Mouse (Mus musculus) MEL (cell line): Measurements from ENCODE around the gene Skp2. TPM values are rescaled to one million over a fixed set of nuclear protein-coding genes. Genes with fewer than 3 reads are reported as not detected.

Experiments used
- DNase-seq: peaks from one replicate; pipeline ENCODE4 v3.0.0; 2011; ENCODE audit warnings: low read depth, low spot score
- H3K27ac ChIP-seq: 2 replicates; pipeline ENCODE4 v1.5.1; 2012; ENCODE audit warnings: low read depth, mild to moderate bottlenecking, control low read depth, low read length, moderate library complexity; ENCODE audit not compliant: control insufficient read depth
- H3K27me3 ChIP-seq, 2 experiments: fragments of 150-350 bp in 1 of 2; sonication (generic) in 1 of 2; 2 replicates each; pipeline ENCODE4 v1.6.1; 2012; ENCODE audit warnings: low read length in 2 of 2, mild to moderate bottlenecking in 2 of 2, improper control_type of control experiment in 1 of 2, moderate library complexity in 1 of 2; ENCODE audit not compliant: insufficient read depth in 2 of 2, control insufficient read depth in 1 of 2
- H3K36me3 ChIP-seq, 2 experiments: 2 replicates each; pipeline ENCODE4 v1.6.1; 2012 to 2014; ENCODE audit warnings: low read length in 2 of 2, improper control_type of control experiment in 1 of 2, inconsistent platforms in 1 of 2, mild to moderate bottlenecking in 1 of 2; ENCODE audit not compliant: insufficient read depth in 2 of 2, control insufficient read depth in 1 of 2
- H3K4me1 ChIP-seq, 2 experiments: fragments of 150-350 bp in 1 of 2; sonication (generic) in 1 of 2; 2 replicates each; pipeline ENCODE4 v1.6.1; 2012; ENCODE audit warnings: low read length in 2 of 2, improper control_type of control experiment in 1 of 2, mild to moderate bottlenecking in 1 of 2; ENCODE audit not compliant: insufficient read depth in 2 of 2, control insufficient read depth in 1 of 2
- H3K4me3 ChIP-seq, 2 experiments: fragments of 150-350 bp in 1 of 2; sonication (generic) in 1 of 2; 2 replicates each; pipeline ENCODE4 v1.5.1; 2012; ENCODE audit warnings: low read depth in 2 of 2, low read length in 2 of 2, mild to moderate bottlenecking in 2 of 2, moderate library complexity in 2 of 2, control low read depth in 1 of 2, improper control_type of control experiment in 1 of 2; ENCODE audit not compliant: control insufficient read depth in 1 of 2, insufficient read depth in 1 of 2
- H3K79me2 ChIP-seq: 2 replicates; pipeline ENCODE4 v1.6.1; 2012; ENCODE audit warnings: mild to moderate bottlenecking, low read length, moderate library complexity; ENCODE audit not compliant: control insufficient read depth, poor library complexity, insufficient read depth
- H3K9ac ChIP-seq: 2 replicates; pipeline ENCODE4 v1.6.1; 2012; ENCODE audit warnings: low read depth, mild to moderate bottlenecking, control low read depth, low read length, moderate library complexity; ENCODE audit not compliant: control insufficient read depth, poor library complexity, severe bottlenecking
- H3K9me3 ChIP-seq: fragments of 150-350 bp; sonication (generic); replicated peaks from 2 replicates; pipeline ENCODE4 v1.6.1; 2012; ENCODE audit warnings: mild to moderate bottlenecking, low read length, improper control_type of control experiment, moderate library complexity; ENCODE audit not compliant: insufficient read depth
- BHLHE40 ChIP-seq: IDR thresholded peaks from 2 replicates; pipeline ENCODE4 v1.6.1; 2012; ENCODE audit warnings: low read depth, mild to moderate bottlenecking, inconsistent platforms, low read length, improper control_type of control experiment, borderline replicate concordance
- CTCF ChIP-seq, 3 experiments: IDR thresholded peaks in 2 of 3; conservative IDR thresholded peaks in 1 of 3; 2 replicates each; pipeline ENCODE4 v1.5.1; 2011 to 2012; ENCODE audit warnings: low read length in 3 of 3, low read depth in 2 of 3, mild to moderate bottlenecking in 2 of 3, improper control_type of control experiment in 1 of 3, inconsistent platforms in 1 of 3, mixed read lengths in 1 of 3, moderate library complexity in 1 of 3; ENCODE audit not compliant: control insufficient read depth in 1 of 3, insufficient read depth in 1 of 3, poor library complexity in 1 of 3, severe bottlenecking in 1 of 3
- GABPA ChIP-seq: IDR thresholded peaks from 2 replicates; pipeline ENCODE4 v1.6.1; 2012; ENCODE audit warnings: low read depth, mild to moderate bottlenecking, inconsistent platforms, low read length, improper control_type of control experiment, moderate library complexity
- GATA1 ChIP-seq: IDR thresholded peaks from 2 replicates; pipeline ENCODE4 v1.6.1; 2011; ENCODE audit warnings: low read depth, low read length, improper control_type of control experiment
- JUND ChIP-seq: IDR thresholded peaks from 2 replicates; pipeline ENCODE4 v1.6.1; 2011; ENCODE audit warnings: low read depth, mild to moderate bottlenecking, improper control_type of control experiment, low read length
- KAT2A ChIP-seq: conservative IDR thresholded peaks from 2 replicates; pipeline ENCODE4 v1.6.1; 2012; ENCODE audit warnings: low read depth, low read length, improper control_type of control experiment, inconsistent platforms
- MAZ ChIP-seq: IDR thresholded peaks from 2 replicates; pipeline ENCODE4 v1.6.1; 2012; ENCODE audit warnings: low read depth, mild to moderate bottlenecking, inconsistent platforms, low read length, improper control_type of control experiment
- MYB ChIP-seq: IDR thresholded peaks from 2 replicates; pipeline ENCODE4 v1.6.1; 2011; ENCODE audit warnings: mild to moderate bottlenecking, low read depth, low read length, improper control_type of control experiment
- MYC ChIP-seq: IDR thresholded peaks from 2 replicates; pipeline ENCODE4 v1.6.1; 2011; ENCODE audit warnings: low read depth, mild to moderate bottlenecking, low read length, improper control_type of control experiment, moderate library complexity
- NELFE ChIP-seq: IDR thresholded peaks from 2 replicates; pipeline ENCODE4 v1.6.1; 2011; ENCODE audit warnings: low read depth, low read length, improper control_type of control experiment
- NRF1 ChIP-seq: IDR thresholded peaks from 2 replicates; pipeline ENCODE4 v1.6.1; 2014; ENCODE audit warnings: low read depth, mild to moderate bottlenecking, inconsistent platforms, low read length, improper control_type of control experiment, moderate library complexity; ENCODE audit not compliant: poor library complexity, insufficient read depth, severe bottlenecking
- POLR2A ChIP-seq, 2 experiments: IDR thresholded peaks; 2 replicates each; pipeline ENCODE4 v1.6.1; 2011 to 2012; ENCODE audit warnings: low read length in 2 of 2, mild to moderate bottlenecking in 2 of 2, control low read depth in 1 of 2, improper control_type of control experiment in 1 of 2, low read depth in 1 of 2, moderate library complexity in 1 of 2; ENCODE audit not compliant: control insufficient read depth in 1 of 2, insufficient read depth in 1 of 2, poor library complexity in 1 of 2
- POLR2AphosphoS2 ChIP-seq: IDR thresholded peaks from 2 replicates; pipeline ENCODE4 v1.6.1; 2011; ENCODE audit warnings: low read length, improper control_type of control experiment
- POLR2AphosphoS5 ChIP-seq: IDR thresholded peaks from 2 replicates; pipeline ENCODE4 v1.6.1; 2012; ENCODE audit warnings: low read depth, borderline replicate concordance, mild to moderate bottlenecking, inconsistent platforms, low read length, moderate library complexity, mixed read lengths
- RAD21 ChIP-seq: IDR thresholded peaks from 2 replicates; pipeline ENCODE4 v1.6.1; 2011; ENCODE audit warnings: mild to moderate bottlenecking, low read depth, low read length, improper control_type of control experiment
- TBP ChIP-seq: IDR thresholded peaks from 2 replicates; pipeline ENCODE4 v1.8.0; 2011; ENCODE audit warnings: low read depth, low read length, improper control_type of control experiment
- TCF12 ChIP-seq: IDR thresholded peaks from 2 replicates; pipeline ENCODE4 v1.6.1; 2014; ENCODE audit warnings: low read depth, mild to moderate bottlenecking, inconsistent platforms, low read length, improper control_type of control experiment, moderate library complexity
- USF1 ChIP-seq: IDR thresholded peaks from 2 replicates; pipeline ENCODE4 v1.6.1; 2014; ENCODE audit warnings: low read depth, mild to moderate bottlenecking, inconsistent platforms, low read length, improper control_type of control experiment, moderate library complexity
- USF2 ChIP-seq, 2 experiments: IDR thresholded peaks; 2 replicates each; pipeline ENCODE4 v1.6.1; 2011 to 2012; ENCODE audit warnings: improper control_type of control experiment in 2 of 2, low read length in 2 of 2, borderline replicate concordance in 1 of 2, inconsistent platforms in 1 of 2, low read depth in 1 of 2, mild to moderate bottlenecking in 1 of 2; ENCODE audit not compliant: insufficient read depth in 1 of 2
- ZKSCAN1 ChIP-seq: IDR thresholded peaks from 2 replicates; pipeline ENCODE4 v1.6.1; 2012; ENCODE audit warnings: low read depth, mild to moderate bottlenecking, inconsistent platforms, low read length, improper control_type of control experiment, moderate library complexity
- ZMIZ1 ChIP-seq: IDR thresholded peaks from 2 replicates; pipeline ENCODE4 v1.6.1; 2012; ENCODE audit warnings: low read depth, mild to moderate bottlenecking, inconsistent platforms, low read length, improper control_type of control experiment, moderate library complexity
- ZNF384 ChIP-seq: IDR thresholded peaks from 2 replicates; pipeline ENCODE4 v1.6.1; 2012; ENCODE audit warnings: low read depth, mild to moderate bottlenecking, inconsistent platforms, low read length, improper control_type of control experiment
- polyA plus RNA-seq, 2 experiments: library from polyadenylated mRNA; stranded (reverse) in 1 of 2; unstranded in 1 of 2; fragments of >175 nt in 1 of 2; fragments of >200 nt in 1 of 2; gene quantifications; 2 replicates each; pipeline versions ENCODE4 v1.2.1 to v1.2.4; 2012; ENCODE audit warnings: low replicate concordance in 2 of 2, low read depth in 1 of 2; ENCODE audit not compliant: insufficient read length in 2 of 2, insufficient read depth in 1 of 2, missing spikeins in 1 of 2
- total RNA-seq: library from RNA; depleted of rRNA; stranded (reverse); fragments of 300-350 nt; gene quantifications from 2 replicates; pipeline ENCODE4 v1.2.3, GENCODE M21; 2012

Gene Skp2
- total and polyA plus RNA-seq, 3 experiments, result 46.9 to 61.4 TPM; not detected in 1

DNA sequence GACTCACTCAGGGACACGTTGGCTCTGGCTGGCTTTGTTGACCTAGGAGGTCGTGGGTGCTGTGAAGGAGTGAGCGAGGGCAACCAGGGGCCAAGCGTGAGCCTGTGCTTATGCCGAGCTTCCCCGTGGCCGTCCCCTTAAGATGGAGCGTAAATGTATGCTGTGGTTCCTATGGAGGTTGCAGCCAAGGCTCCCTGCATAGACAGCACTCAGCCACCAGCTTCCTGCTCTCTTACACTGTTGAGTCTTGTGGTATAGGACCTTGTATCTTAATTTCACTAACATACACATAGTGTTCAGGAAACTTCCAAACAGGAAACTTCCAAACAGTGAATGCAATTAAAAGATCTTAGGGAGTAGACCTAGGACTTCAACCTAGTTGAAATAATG lies 66.5 kb downstream of the Skp2 start:
- no peak for DNase-seq
- H3K79me2 ChIP-seq, result peaks cover 3% of the 10 kb centered on the region; the same call in 1 of the 2 replicates
- no peak overlapping the region for H3K27ac ChIP-seq
- H3K9ac ChIP-seq, result no peak overlapping the region
- peaks cover 16 to 29% of the 10 kb centered on the region in 2 experiments for H3K4me1 ChIP-seq
- no peaks in the 10 kb centered on the region for H3K27me3 ChIP-seq
- H3K4me3 ChIP-seq, result no peak overlapping the region
- H3K36me3 ChIP-seq, result peaks cover 33 to 80% of the 10 kb centered on the region in 2 experiments
- TF ChIP-seq MAZ (no peak), MYB (no peak), ZNF384 (no peak), BHLHE40 (no peak), GABPA (no peak), TBP (no peak), POLR2AphosphoS2 (no peak), GATA1 (no peak), ZKSCAN1 (no peak), KAT2A (no peak)
- H3K9me3 ChIP-seq, result no peaks in the 10 kb centered on the region

DNA sequence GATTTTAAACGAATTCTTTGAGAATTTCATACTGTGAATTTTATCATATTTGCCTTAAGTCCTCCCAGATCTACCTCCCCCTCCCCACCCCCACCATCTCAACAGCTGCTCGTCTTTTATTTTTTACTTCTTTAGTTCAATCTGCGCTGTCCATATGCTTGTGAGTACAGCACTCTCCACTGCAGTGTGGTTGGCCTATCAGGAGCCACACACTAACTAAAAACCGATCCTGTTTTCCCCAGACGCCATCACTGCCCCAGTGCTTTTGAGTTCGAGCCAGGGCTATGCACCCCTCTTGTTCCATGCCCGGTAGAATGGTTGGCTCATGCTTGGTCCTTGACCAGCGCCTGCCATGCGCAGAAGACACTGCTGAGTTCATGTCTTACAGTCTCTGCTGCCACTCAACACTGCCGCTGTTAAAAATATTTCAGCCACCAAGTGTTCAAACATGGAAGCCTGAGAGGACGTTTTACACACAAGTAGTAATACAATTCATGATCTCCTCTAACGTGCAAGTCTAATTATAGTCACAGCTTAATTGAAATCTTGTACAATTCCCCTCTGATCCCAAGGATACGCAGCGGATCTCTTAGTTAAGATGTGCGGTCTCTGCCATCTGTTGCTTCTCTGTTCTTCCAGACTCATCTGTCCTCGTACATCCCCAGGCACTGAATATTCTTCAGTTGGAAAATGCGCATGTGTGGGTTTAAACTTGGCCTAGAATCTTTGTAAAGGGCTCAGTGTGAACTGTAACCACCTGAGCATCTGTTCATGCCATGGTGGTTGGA lies 67.1 kb downstream of the Skp2 start:
- H3K27me3 ChIP-seq, result no peaks in the 10 kb centered on the region
- H3K9ac ChIP-seq, result no peak overlapping the region
- H3K9me3 ChIP-seq, result no peaks in the 10 kb centered on the region
- peaks cover 5% of the 10 kb centered on the region; the same call in 1 of the 2 replicates for H3K79me2 ChIP-seq
- no peak overlapping the region for H3K27ac ChIP-seq
- H3K4me1 ChIP-seq, result peaks cover 16 to 29% of the 10 kb centered on the region in 2 experiments
- H3K4me3 ChIP-seq, result no peak overlapping the region
- H3K36me3 ChIP-seq, result peaks cover 33 to 80% of the 10 kb centered on the region in 2 experiments
- no peak for DNase-seq
- no peak for TF ChIP-seq TCF12
- TF ChIP-seq RAD21, result no peak
- TF ChIP-seq NELFE, result no peak
- no peak for TF ChIP-seq ZMIZ1
- no peak for TF ChIP-seq JUND
- TF ChIP-seq USF1, result no peak
- no peak for TF ChIP-seq CTCF (IDR thresholded peaks at IDR 0.05 in 2 of 3, conservative IDR thresholded peaks at IDR 0.05 in 1 of 3; ENCODE audit: control insufficient read depth in 1 of 3, insufficient read depth in 1 of 3, low read depth in 2 of 3, low read length in 3 of 3, poor library complexity in 1 of 3, severe bottlenecking in 1 of 3)
- no peak for TF ChIP-seq GATA1
- no peak for TF ChIP-seq NRF1
- TF ChIP-seq POLR2AphosphoS2, result no peak
- no peak for TF ChIP-seq MAZ
- no peak for TF ChIP-seq MYC
- no peak for TF ChIP-seq USF2 (IDR thresholded peaks at IDR 0.05; ENCODE audit: borderline replicate concordance in 1 of 2, insufficient read depth in 1 of 2, low read depth in 1 of 2, low read length in 2 of 2)
- no peak for TF ChIP-seq POLR2A (IDR thresholded peaks at IDR 0.05; ENCODE audit: control insufficient read depth in 1 of 2, insufficient read depth in 1 of 2, low read depth in 1 of 2, low read length in 2 of 2, poor library complexity in 1 of 2)
- TF ChIP-seq POLR2AphosphoS5, result no peak
